Comparison of ENCODE assay signal across 8 mouse cellular contexts in the genomic region with DNA sequence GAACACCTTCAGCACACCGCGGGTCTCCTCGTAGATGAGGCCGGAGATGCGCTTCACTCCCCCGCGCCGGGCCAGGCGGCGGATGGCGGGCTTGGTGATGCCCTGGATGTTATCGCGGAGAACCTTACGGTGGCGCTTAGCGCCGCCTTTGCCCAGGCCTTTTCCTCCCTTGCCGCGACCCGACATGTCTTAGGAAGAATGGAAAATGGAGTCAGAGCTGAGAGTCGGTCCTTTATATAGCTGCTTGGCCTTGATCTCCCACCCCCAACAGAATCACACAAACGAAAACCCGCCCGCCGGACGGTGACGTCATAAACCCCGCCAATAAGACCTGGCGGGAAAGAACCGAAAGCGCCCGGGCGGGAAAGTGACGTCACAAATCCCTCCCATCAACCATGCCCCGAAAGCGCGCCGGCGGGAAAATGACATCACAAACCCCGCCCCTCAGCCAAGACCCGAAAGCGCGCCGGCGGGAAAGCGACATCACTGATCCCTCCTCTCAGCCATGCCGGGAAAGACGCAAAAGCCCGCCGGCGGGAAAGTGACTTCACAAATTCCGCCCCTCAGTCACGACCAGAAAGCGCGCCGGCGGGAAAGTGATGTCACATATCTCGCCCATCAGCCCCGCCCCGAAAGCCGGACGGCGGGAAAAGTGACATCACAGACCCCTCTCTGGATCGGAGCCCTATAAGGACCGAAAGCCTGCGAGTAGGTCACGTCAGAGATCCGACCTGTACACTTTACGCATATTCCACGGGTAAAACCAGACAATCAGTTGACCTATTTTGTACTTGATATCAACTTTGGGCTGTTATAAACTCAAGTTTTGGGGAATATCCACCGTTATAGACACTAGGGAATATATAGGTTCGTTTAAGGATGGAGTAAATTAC. TPM values are rescaled to one million over a fixed set of nuclear protein-coding genes. Genes with fewer than 3 reads are reported as not detected.
DNase-seq lines count a peak whose midpoint lies in the region; ATAC-seq and TF ChIP-seq lines count a peak whose summit lies in the region.

TSS of gene Hist1h4a (minus strand) at position 259 of the 893 bp plus-strand sequence.

- intact Hi-C loops in left cerebral cortex, postnatal 36 days (cut with DNase I), result no loop called here

- H3K9me3 ChIP-seq in embryonic facial prominence, embryonic 10.5 days, result no peaks in the 10 kb centered on the region
- no peaks in the 10 kb centered on the region for H3K9me3 ChIP-seq in intestine, postnatal 0 days (ENCODE audit: control insufficient read depth)
- H3K9me3 ChIP-seq in midbrain, embryonic 10.5 days (replicated peaks), result no peaks in the 10 kb centered on the region

- WGBS in embryonic facial prominence, embryonic 10.5 days, result under 1% methylated on average over 69 of the region's 72 CpGs
- under 1% methylated on average over 66 of the region's 72 CpGs for WGBS in intestine, postnatal 0 days
- under 1% methylated on average over 72 of the region's 72 CpGs for WGBS in midbrain, embryonic 10.5 days

- H3K4me3 ChIP-seq in embryonic facial prominence, embryonic 10.5 days, result peak within 1 kb of the TSS; percentile 70
- peak within 1 kb of the TSS; percentile 44 for H3K4me3 ChIP-seq in intestine, postnatal 0 days (ENCODE audit: low read depth, low read length)
- peak within 1 kb of the TSS; percentile 69 for H3K4me3 ChIP-seq in midbrain, embryonic 10.5 days

- no peak for TF ChIP-seq CTCF in intestine, postnatal 0 days (IDR thresholded peaks at IDR 0.05; ENCODE audit: low read depth)

- H3K36me3 ChIP-seq in embryonic facial prominence, embryonic 10.5 days (replicated peaks), result no peaks in the 10 kb centered on the region
- no peaks in the 10 kb centered on the region for H3K36me3 ChIP-seq in intestine, postnatal 0 days (ENCODE audit: control insufficient read depth, insufficient read depth)
- no peaks in the 10 kb centered on the region for H3K36me3 ChIP-seq in midbrain, embryonic 10.5 days

- no peaks in the 10 kb centered on the region for H3K27me3 ChIP-seq in embryonic facial prominence, embryonic 10.5 days (replicated peaks; ENCODE audit: low read depth, poor library complexity, severe bottlenecking)
- H3K27me3 ChIP-seq in intestine, postnatal 0 days (replicated peaks; ENCODE audit: control insufficient read depth, insufficient read depth, low read length), result no peaks in the 10 kb centered on the region
- no peaks in the 10 kb centered on the region for H3K27me3 ChIP-seq in midbrain, embryonic 10.5 days (ENCODE audit: low read depth, poor library complexity, severe bottlenecking)

- peak; percentile 99 for DNase-seq in adrenal gland, postnatal 14 days
- peak; percentile 99 for DNase-seq in embryonic facial prominence, embryonic 10.5 days (ENCODE audit: low spot score)
- DNase-seq in left cerebral cortex, postnatal 36 days (ENCODE audit: low spot score in 2 of 2), result peak; percentile 97 to 98
- peak; percentile 99 for DNase-seq in midbrain, embryonic 10.5 days (ENCODE audit: low spot score)
- DNase-seq in right cerebral cortex, postnatal 36 days (ENCODE audit: low spot score in 2 of 2), result peak; percentile 98
- DNase-seq in urinary bladder, postnatal 4 days (ENCODE audit: low spot score in 2 of 2), result peak; percentile 98 to 99

- peak within 1 kb of the TSS; percentile 26 for H3K9ac ChIP-seq in intestine, postnatal 0 days (ENCODE audit: low read depth, low read length)

- ATAC-seq in granulocyte monocyte progenitor cell, adult 5-6 weeks (replicated peaks; ENCODE audit: poor library complexity, severe bottlenecking), result peak; percentile 51
- ATAC-seq in intestine, postnatal 0 days, result peak; percentile 66

- peak within 1 kb of the TSS; percentile 88 for H3K4me2 ChIP-seq in intestine, postnatal 0 days (replicated peaks; ENCODE audit: low read depth)

- peak within 1 kb of the TSS; percentile 92 for H3K27ac ChIP-seq in embryonic facial prominence, embryonic 10.5 days (replicated peaks)
- H3K27ac ChIP-seq in intestine, postnatal 0 days (ENCODE audit: low read depth, low read length), result peak within 1 kb of the TSS; percentile 85
- H3K27ac ChIP-seq in midbrain, embryonic 10.5 days (replicated peaks), result peak within 1 kb of the TSS; percentile 92

- peaks cover 46% of the 10 kb centered on the region for H3K4me1 ChIP-seq in embryonic facial prominence, embryonic 10.5 days
- peaks cover 12% of the 10 kb centered on the region for H3K4me1 ChIP-seq in intestine, postnatal 0 days (replicated peaks; ENCODE audit: control insufficient read depth, insufficient read depth, low read length)
- peaks cover 50% of the 10 kb centered on the region for H3K4me1 ChIP-seq in midbrain, embryonic 10.5 days

RNA-seq across cellular contexts. Expression of gene Hist1h4a, which starts in this region (rescaled TPM):
- total RNA-seq in adrenal gland, postnatal 14 days (2021), result 164 and 198 TPM in 2 replicates
- polyA plus RNA-seq in embryonic facial prominence, embryonic 10.5 days (2016; fragmentation: Nextera tagmentation; extraction: Ambion mirVana), result 0.54 and 0.65 TPM in 2 replicates
- 9.3 and 71.7 TPM in 2 replicates for total RNA-seq in granulocyte monocyte progenitor cell, adult 5-6 weeks (2014; fragmentation: Nextera tagmentation)
- 657 and 709 TPM in 2 replicates for total RNA-seq in granulocyte monocyte progenitor cell, adult 5-6 weeks (2017)
- polyA plus RNA-seq in intestine, postnatal 0 days (2015; fragmentation: Nextera tagmentation; extraction: Ambion mirVana), result 0.43 TPM in 1 of 2 replicates, not detected in the other
- 10 to 100 TPM; 62.2 to 71.7 TPM for total RNA-seq in left cerebral cortex, postnatal 36 days (2021)
- polyA plus RNA-seq in midbrain, embryonic 10.5 days (2016; fragmentation: Nextera tagmentation; extraction: Ambion mirVana), result 0.42 TPM in 1 of 2 replicates, not detected in the other

Comparison
In these comparisons a context has a peak if more than half of its experiments do, and no peak if none do; other contexts are left out.
1. Peak in every context shown above with its lines: DNase-seq, ATAC-seq, H3K4me3 ChIP-seq and H3K27ac ChIP-seq.
2. Peak in DNase-seq, H3K4me3 ChIP-seq and H3K27ac ChIP-seq in embryonic facial prominence, embryonic 10.5 days; RNA of the gene not detected or under 1 TPM.
3. Peak in ATAC-seq, H3K4me3 ChIP-seq, H3K27ac ChIP-seq, H3K9ac ChIP-seq and H3K4me2 ChIP-seq in intestine, postnatal 0 days; RNA of the gene not detected or under 1 TPM.
4. Peak in DNase-seq, H3K4me3 ChIP-seq and H3K27ac ChIP-seq in midbrain, embryonic 10.5 days; RNA of the gene not detected or under 1 TPM.